Mouse (Mus musculus): ENCODE data around the gene Ckap4.

Ckap4 gene

DNA sequence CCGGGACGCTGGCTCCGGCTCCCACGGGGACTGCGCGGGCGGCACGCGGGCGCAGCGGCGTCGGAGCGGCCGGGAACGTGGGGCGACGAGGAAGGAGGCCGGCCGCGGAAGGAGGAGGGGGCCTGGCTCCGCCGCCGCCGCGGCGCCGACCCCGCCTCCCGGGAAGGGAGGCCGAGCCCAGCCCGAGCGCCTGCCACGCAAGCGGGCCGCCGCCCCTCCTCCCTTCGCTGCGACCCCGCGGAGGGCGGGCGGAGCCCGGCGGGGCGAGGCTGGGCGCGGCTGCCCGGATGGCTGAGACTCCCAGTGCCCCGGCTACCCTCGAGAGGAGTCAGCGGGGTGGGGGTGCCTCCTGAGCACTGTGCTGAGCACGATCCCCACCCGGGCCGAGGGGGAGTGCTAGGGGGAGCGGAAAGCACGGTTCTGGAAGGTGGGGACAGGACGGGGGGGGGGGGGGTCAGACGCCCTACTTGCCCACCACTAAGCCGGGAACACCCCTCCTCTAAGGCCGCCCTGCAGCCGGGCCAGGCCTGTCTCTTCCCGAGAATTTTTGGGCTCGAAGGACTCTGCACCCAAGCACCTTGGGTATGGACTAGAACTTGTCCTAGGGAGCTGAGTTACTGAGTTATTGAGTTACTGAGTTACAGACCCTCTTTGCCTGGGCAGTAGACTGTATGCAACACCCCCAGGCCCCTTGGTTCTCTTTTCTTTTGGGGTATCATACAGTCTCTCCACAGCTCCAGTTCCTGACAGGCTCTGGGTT lies at the start of gene Ckap4:
Ckap4 (minus strand) TSS at position 151 of the 760 bp plus-strand sequence.
- DNase-seq (ENCODE audit: low read depth in 1 of 2, low spot score in 2 of 2): no peak

- DNase-seq (ENCODE audit: low read depth in 1 of 2, low spot score in 2 of 2): no peak
These were observed 48.4 kb upstream of the Ckap4 start for GRCm38 (mm10) chr10:84582236-84582635.

DNA sequence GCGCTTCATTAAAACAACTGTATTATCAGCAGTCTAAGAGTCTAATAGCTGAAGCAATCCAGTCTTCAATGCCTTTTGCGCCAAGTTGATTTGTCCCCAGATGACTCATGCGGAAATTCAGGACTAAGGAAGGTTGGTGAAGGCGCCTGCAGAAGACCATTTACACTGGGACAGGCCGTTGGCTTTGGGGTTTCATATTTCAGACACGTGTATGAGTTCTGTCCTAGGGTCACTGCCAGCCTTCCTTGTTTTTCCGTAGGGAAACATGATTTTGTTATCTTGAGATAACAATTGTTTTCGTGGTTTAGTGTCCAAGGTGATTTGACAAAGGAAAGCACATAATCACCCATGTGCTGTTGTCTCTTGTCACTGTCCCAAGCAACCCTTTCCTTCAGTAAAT lies 47.3 kb upstream of the Ckap4 start:
- no peak for DNase-seq (ENCODE audit: low read depth in 1 of 2, low spot score in 2 of 2)

- DNase-seq (ENCODE audit: low read depth in 1 of 2, low spot score in 2 of 2): no peak
These were observed 45.7 kb upstream of the Ckap4 start for GRCm38 (mm10) chr10:84579527-84579926.

DNA sequence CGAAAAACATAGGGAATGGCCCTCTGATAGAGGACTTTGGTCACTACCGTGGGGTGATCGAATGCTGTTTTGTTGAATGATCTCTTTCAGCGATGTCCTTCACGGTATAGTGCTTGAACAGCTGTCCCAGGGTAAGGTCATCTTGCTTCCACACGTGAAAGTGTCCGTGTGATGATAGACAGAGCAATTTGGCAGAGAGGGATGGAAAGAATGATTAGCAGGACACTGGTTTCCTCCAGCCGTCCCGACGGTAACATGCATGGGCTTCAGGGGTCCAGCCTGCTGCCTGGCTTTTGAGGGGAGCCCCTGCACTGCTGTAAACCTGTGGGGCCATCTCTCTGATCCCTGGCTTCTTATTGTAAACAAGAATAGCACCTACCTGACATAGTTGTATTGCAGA lies 44.9 kb upstream of the Ckap4 start:
- DNase-seq (ENCODE audit: low read depth in 1 of 2, low spot score in 2 of 2): no peak

DNA sequence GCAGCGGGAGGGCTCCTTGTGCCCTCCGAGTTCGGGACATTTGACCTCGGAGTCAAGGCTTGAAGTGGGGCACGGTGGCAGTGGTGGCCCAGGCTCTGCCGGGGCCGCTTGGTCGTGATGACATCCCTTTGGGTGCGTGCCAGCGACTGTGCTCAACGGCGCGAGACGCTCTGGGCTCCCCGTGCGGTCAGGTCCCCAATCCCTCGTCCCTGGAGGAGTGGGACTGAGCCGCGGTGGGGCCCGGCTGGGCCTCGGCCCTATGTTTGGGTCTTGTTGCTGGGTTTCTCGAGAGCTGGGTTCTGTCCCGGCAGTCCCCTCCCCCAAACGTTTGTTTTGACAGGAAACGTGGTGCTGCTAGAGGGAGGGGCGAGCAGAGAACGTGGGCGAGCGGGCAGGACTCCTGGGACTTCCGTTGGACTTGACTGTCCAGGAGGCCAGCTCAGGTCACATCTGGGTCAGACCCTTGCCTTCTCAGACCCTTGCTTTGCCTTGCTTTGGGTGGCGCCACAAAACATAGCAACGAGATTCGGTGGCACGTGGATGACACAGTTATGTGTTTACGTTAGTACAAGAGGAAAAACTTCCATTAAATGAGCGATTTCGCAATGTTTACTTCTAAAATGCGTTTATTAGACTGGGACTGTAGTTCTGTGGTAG lies 43.3 kb upstream of the Ckap4 start:
- peak; percentile 52 to 84 for DNase-seq (ENCODE audit: low read depth in 1 of 2, low spot score in 2 of 2)

- peak; percentile 84 to 94 for DNase-seq (ENCODE audit: low read depth in 1 of 2, low spot score in 2 of 2)
These were observed 42.7 kb upstream of the Ckap4 start, which contains the start of gene Tcp11l2 for GRCm38 (mm10) chr10:84576395-84577070. Gene Tcp11l2 (plus strand): TSS chr10:84576626.

DNA sequence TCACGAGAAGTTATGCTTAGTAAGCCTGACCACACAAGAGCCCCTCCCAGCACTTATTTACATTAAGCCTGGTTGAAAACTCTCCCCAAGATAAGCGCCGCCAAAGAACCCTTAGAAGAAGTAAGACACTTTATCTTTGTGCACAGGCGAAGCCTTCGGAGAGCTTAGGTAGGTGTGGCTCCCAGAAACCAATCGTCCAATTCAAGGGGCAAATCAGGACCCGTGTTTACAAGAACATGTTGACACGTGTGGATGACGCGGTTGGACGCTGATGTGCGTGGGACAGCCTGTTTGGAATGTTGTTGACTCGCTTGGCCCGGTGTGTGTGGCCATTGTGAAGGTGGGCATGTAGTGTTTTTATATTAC lies 42.1 kb upstream of the Ckap4 start:
- DNase-seq (ENCODE audit: low read depth in 1 of 2, low spot score in 2 of 2): no peak

GRCm38 (mm10) chr10:84573671-84574420 lies 40.0 kb upstream of the Ckap4 start:
- peak in 1 of 2 experiments; percentile 38 for DNase-seq (ENCODE audit: low read depth in 1 of 2, low spot score in 2 of 2)

GRCm38 (mm10) chr10:84571052-84571639 lies 37.3 kb upstream of the Ckap4 start:
- DNase-seq (ENCODE audit: low read depth in 1 of 2, low spot score in 2 of 2): no peak

DNA sequence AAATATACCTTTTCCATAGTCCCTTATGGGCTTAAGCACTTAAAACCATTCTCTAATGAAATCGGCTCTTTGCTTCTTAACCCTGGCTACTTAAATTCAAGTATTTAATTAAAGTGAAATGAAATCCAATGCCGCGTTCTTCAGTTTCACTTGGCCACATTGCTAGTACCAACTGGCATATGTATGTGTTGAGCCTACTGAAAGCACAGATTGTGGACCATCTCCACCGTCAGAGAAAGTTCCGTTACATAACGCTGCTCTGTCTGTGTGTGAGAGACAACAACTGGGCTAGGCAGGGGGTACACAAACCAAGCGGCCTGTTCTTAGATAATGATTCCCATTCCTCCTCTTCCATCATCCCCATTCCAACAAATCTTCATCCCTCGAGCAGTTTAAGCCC lies 30.6 kb upstream of the Ckap4 start:
- no peak for DNase-seq (ENCODE audit: low read depth in 1 of 2, low spot score in 2 of 2)

DNA sequence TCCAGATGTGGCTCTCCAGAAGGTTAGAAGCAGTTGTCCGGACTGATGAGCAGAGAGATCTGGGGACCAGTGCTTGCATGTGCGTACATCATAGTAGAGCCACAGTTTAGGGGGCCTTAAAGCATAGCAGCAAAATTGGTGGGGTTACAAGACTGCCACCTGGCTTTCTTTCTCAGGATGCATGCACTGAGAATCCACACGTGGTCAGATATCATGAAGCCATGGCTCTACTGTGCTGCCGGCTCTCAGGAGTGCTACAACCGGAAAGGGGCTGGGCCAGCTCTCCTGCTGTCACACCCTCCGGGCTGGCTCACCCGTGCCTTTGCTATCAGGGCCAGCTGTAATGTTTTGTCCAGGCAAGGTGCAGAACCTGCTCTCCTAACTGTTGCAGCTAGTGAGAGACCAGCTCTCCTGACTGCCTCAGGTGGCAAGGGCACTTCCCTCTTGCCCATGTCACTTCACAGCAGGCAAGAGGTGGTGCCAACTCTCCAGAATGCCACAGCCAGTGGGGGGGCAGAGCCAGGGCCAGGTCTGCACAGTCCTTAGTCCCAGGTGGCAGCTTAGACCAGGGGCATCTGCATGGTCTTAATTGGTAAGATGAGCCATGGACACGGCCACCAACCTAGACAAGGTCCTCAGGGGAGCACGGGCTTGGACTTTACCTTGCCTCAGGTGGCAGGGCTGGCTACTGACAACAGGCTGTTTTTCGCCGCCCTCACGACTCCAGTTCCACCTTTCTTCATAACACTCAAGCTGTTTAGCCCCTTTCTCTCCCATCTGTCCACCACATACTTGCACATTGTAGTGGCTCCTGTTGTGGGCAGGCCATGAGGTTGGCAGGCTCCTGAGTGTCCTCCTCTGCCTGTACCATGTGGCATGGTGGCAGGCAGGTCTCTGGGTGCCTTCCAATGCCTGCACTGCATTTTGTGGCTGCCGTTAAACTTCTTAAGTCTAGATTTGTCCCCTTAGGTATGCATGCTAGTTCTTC lies 29.0 kb upstream of the Ckap4 start:
- no peak for DNase-seq (ENCODE audit: low read depth in 1 of 2, low spot score in 2 of 2)

- no peak for DNase-seq (ENCODE audit: low read depth in 1 of 2, low spot score in 2 of 2)
These were observed 28.3 kb upstream of the Ckap4 start for GRCm38 (mm10) chr10:84562121-84562520.

DNA sequence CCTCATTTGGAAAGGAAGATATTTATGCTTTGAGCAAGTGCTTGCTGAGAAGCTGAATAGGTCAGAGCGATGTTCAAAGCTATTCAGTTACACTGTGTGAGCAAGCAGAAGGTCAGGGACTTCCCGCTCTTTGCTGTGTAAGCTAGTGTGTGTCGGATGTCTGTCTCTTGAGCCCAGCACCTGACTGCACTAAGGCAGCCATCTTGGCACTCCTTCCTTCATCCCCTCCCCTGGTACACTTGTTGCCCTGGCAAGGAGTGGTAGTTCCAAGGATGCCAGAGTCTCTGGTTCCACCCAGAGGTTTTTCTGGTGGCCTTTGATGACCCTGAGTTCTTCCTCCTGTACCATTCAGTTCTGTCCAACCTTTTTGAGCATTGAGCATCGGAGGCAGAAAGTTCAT lies 26.1 kb upstream of the Ckap4 start:
- no peak for DNase-seq (ENCODE audit: low read depth in 1 of 2, low spot score in 2 of 2)

- no peak for DNase-seq (ENCODE audit: low read depth in 1 of 2, low spot score in 2 of 2)
These were observed 24.6 kb upstream of the Ckap4 start for GRCm38 (mm10) chr10:84558511-84558910.

GRCm38 (mm10) chr10:84556120-84556519 lies 22.3 kb upstream of the Ckap4 start:
- DNase-seq (ENCODE audit: low read depth in 1 of 2, low spot score in 2 of 2): no peak

DNA sequence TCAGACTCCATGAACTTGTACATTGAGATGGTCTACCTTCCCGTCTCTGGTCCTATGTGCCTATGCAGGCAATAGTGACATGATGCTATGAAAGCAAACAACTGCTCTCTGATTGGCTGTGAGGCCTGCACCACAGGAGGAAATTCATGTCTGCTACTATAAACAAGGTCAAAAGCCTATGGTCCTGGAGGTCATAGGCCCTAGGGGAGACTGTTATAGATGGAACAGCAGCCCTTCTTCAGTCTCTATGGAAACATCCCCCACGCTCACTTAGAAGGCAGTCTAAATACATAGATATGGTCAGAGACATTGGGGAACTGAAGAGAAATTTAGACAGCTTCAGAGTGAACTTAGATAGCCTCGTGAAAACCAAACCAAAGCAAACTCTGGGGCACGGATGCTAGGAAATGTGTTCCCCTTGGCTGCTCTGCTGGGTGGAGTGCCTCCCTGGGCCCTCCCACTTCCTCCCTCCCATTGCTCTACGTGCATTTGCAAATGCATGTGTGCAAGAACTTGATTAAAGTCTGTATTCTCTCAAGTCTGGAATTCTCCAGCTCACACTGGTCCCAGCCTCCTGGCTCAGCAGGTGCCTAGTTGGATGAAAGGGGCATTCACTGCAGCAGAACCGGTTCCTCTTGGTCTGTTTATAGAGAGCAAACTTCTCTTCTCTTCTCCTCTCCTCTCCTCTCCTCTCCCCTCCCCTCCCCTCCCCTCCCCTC lies 20.6 kb upstream of the Ckap4 start:
- no peak for DNase-seq (ENCODE audit: low read depth in 1 of 2, low spot score in 2 of 2)

GRCm38 (mm10) chr10:84552477-84552876 lies 18.6 kb upstream of the Ckap4 start:
- no peak for DNase-seq (ENCODE audit: low read depth in 1 of 2, low spot score in 2 of 2)

- no peak for DNase-seq (ENCODE audit: low read depth in 1 of 2, low spot score in 2 of 2)
These were observed 18.0 kb upstream of the Ckap4 start for GRCm38 (mm10) chr10:84551846-84552245.

All from monocyte, adult 2 months (primary cell).